Mouse (Mus musculus) hindbrain, embryonic 12.5 days (tissue): ENCODE measurements around the gene Tmed9. TPM values are rescaled to one million over a fixed set of nuclear protein-coding genes. Genes with fewer than 3 reads are reported as not detected.
"Not testable (repeated sequence)": the region's sequence is repeated elsewhere in the genome, so short reads cannot be mapped to it uniquely, and the experiment has no call there.

Experiments
- ATAC-seq: fragments of 200-750 bp; cut with Nextera tagmentation; 2 replicates; pipeline ENCODE4 v1.8.0; 2017; ENCODE audit warnings: moderate TSS enrichment; ENCODE audit not compliant: low FRiP score
- H3K27ac ChIP-seq: fragments of 300-500 bp; sonication (generic); 2 replicates; pipeline ENCODE4 v1.5.1; 2016; ENCODE audit warnings: mild to moderate bottlenecking
- H3K27me3 ChIP-seq: fragments of 300-500 bp; sonication (generic); 2 replicates; pipeline ENCODE4 v1.6.1; 2016; ENCODE audit warnings: mild to moderate bottlenecking
- H3K36me3 ChIP-seq: fragments of 300-500 bp; sonication (generic); 2 replicates; pipeline ENCODE4 v1.6.1; 2016; ENCODE audit warnings: mild to moderate bottlenecking
- H3K4me1 ChIP-seq: fragments of 300-500 bp; sonication (generic); 2 replicates; pipeline ENCODE4 v1.6.1; 2016
- H3K4me2 ChIP-seq: fragments of 300-500 bp; sonication (generic); replicated peaks from 2 replicates; pipeline ENCODE4 v1.6.1; 2016; ENCODE audit warnings: mild to moderate bottlenecking
- H3K4me3 ChIP-seq: fragments of 300-500 bp; sonication (generic); 2 replicates; pipeline ENCODE4 v1.5.1; 2016; ENCODE audit warnings: mild to moderate bottlenecking
- H3K9ac ChIP-seq: fragments of 300-500 bp; sonication (generic); 2 replicates; pipeline ENCODE4 v1.6.1; 2016; ENCODE audit warnings: mild to moderate bottlenecking, moderate library complexity
- H3K9me3 ChIP-seq: fragments of 300-500 bp; sonication (generic); replicated peaks from 2 replicates; pipeline ENCODE4 v1.6.1; 2016; ENCODE audit warnings: mild to moderate bottlenecking
- WGBS: fragments of 180-500 bp; shearing (Covaris S2); methylation state at CpG from one replicate; pipeline ENCODE4 v1.1.7; 2016; 5-methylcytosine and 5-hydroxymethylcytosine counted together
- polyA plus RNA-seq: library from polyadenylated mRNA; unstranded; fragments of >200 nt; fragmentation: Nextera tagmentation; extraction: Ambion mirVana; gene quantifications from 2 replicates; pipeline ENCODE4 v1.2.1, GENCODE M21; 2016

The Tmed9 gene
- polyA plus RNA-seq, 1 experiment from 2014 or later: 113 TPM

GRCm38 (mm10) chr13:55542891-55543290 is 30.6 kb upstream of the Tmed9 start:
- Histone ChIP-seq H3K4me1 (no peaks in the 10 kb centered on the region), H3K9me3 (no peaks in the 10 kb centered on the region), H3K27me3 (no peaks in the 10 kb centered on the region), H3K36me3 (peaks cover 99% of the 10 kb centered on the region), H3K4me3 (no peak overlapping the region), H3K27ac (no peak overlapping the region), H3K4me2 (no peak overlapping the region), H3K9ac (no peak overlapping the region)
- WGBS: 100% methylated on average over 4 of the region's 4 CpGs
- no peak for ATAC-seq

DNA sequence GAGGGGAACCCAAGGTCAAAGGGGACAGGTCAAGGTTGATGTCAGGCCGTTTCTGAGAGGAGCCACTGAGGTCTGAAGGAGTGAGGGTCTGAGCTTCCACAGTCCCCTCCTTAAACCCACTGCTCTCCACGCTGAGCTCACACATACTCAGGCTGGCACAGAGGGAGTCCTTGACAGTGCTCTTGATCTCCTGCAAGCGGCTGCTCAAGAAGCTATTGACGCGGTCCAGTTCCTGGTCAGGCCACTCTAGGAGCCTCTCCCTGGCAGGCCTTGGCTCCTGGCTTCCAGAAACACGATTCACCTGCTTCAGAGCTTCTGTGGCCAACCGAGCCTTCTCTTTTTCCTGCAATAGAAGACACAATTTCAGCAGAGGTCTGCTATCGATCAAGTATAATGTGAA is 30.1 kb upstream of the Tmed9 start:
- no peak overlapping the region for H3K4me3 ChIP-seq
- H3K9ac ChIP-seq: no peak overlapping the region
- WGBS: 92% methylated on average over 8 of the region's 8 CpGs
- no peaks in the 10 kb centered on the region for H3K9me3 ChIP-seq
- no peaks in the 10 kb centered on the region for H3K4me1 ChIP-seq
- ATAC-seq: no peak
- H3K4me2 ChIP-seq: no peak overlapping the region
- no peaks in the 10 kb centered on the region for H3K27me3 ChIP-seq
- no peak overlapping the region for H3K27ac ChIP-seq
- H3K36me3 ChIP-seq: peaks cover 100% of the 10 kb centered on the region

GRCm38 (mm10) chr13:55544792-55545191 is 28.7 kb upstream of the Tmed9 start:
- WGBS: 90% methylated on average over 6 of the region's 6 CpGs
- Histone ChIP-seq H3K9ac (no peak overlapping the region), H3K4me1 (no peaks in the 10 kb centered on the region), H3K9me3 (no peaks in the 10 kb centered on the region), H3K4me3 (no peak overlapping the region), H3K27me3 (no peaks in the 10 kb centered on the region), H3K36me3 (peaks cover 100% of the 10 kb centered on the region), H3K27ac (no peak overlapping the region), H3K4me2 (no peak overlapping the region)
- ATAC-seq: no peak

GRCm38 (mm10) chr13:55547916-55548315 is 25.6 kb upstream of the Tmed9 start:
- ATAC-seq: no peak
- Histone ChIP-seq H3K4me1 (no peaks in the 10 kb centered on the region), H3K27ac (no peak overlapping the region), H3K4me3 (no peak overlapping the region), H3K36me3 (peaks cover 94% of the 10 kb centered on the region), H3K27me3 (no peaks in the 10 kb centered on the region), H3K9ac (no peak overlapping the region), H3K9me3 (no peaks in the 10 kb centered on the region), H3K4me2 (no peak overlapping the region)
- 92% methylated on average over 2 of the region's 2 CpGs for WGBS

DNA sequence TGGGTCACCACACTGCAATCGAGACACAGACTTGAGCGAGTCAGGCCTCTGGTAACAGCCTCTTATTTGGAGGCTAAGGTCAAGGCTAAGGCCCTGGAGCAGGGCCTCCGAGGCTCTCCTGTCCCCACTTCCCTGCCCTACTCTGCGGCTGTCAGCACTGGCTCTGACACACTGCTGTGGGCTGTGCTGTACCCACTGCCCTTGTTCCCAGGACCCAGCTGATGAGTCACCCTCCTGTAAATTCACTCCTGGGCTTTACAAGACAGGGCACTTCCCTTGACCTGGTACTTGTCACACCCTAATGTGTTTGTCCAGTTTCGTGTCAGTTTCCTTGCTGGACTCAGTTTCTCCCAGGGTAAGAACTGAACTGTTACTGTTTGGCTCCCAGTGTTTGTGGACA is 25.1 kb upstream of the Tmed9 start:
- Histone ChIP-seq H3K27ac (no peak overlapping the region), H3K4me2 (no peak overlapping the region), H3K4me1 (no peaks in the 10 kb centered on the region), H3K9ac (no peak overlapping the region), H3K27me3 (no peaks in the 10 kb centered on the region), H3K9me3 (no peaks in the 10 kb centered on the region), H3K36me3 (peaks cover 94% of the 10 kb centered on the region), H3K4me3 (no peak overlapping the region)
- 89% methylated on average over 5 of the region's 5 CpGs for WGBS
- ATAC-seq: no peak

- H3K27me3 ChIP-seq: no peaks in the 10 kb centered on the region
- 95% methylated on average over 15 of the region's 15 CpGs for WGBS
These were observed 24.5 kb upstream of the Tmed9 start for GRCm38 (mm10) chr13:55549061-55549460.

DNA sequence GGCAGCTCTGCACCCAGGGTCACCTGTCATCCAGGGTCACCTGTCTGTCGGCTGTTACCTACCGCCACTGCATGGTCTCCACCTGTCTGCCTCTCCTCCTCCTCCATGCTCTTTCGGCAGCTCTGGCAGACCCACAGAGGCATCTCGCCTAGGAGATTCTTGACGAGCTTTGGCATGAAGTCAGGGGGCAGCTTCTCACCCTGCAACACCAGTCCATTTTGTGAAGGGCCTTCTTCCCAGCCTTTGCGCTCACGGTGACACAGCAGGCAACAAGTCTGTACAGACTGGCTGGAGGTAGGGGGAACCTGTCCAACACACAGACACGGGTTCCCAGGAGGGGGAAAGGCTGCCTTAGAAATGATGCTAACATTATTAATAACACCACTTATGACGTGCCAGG is 17.6 kb upstream of the Tmed9 start:
- H3K36me3 ChIP-seq: peaks cover 57% of the 10 kb centered on the region
- WGBS: 91% methylated on average over 9 of the region's 9 CpGs
- ATAC-seq: no peak

More at GRCm38 (mm10) chr13:55549061-55549460, 24.5 kb upstream of the Tmed9 start:
- Histone ChIP-seq H3K36me3 (peaks cover 94% of the 10 kb centered on the region), H3K9ac (no peak overlapping the region), H3K27ac (no peak overlapping the region), H3K4me3 (no peak overlapping the region), H3K4me1 (no peaks in the 10 kb centered on the region), H3K9me3 (no peaks in the 10 kb centered on the region), H3K4me2 (no peak overlapping the region)
- no peak for ATAC-seq

DNA sequence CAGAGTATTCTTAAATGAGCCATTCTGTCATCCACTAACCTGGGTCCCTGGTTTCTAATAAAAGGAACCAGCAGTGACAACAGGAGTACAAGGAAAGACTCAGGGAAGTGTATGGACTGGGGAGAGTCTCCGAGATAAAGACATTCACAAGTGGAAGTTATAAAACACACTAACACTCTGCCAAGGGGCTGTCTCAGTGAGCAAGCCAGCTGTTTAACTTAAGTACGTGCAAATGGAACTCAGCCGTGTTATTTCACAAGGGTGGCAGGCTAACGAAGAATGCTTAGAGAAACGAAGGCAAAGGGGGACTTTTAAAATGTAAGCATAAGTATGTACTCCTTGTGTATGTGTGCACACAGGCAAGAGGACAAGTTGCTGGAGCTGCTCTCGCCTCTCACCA is 16.0 kb upstream of the Tmed9 start:
- Histone ChIP-seq H3K4me1 (no peaks in the 10 kb centered on the region), H3K27me3 (no peaks in the 10 kb centered on the region), H3K4me3 (no peak overlapping the region), H3K4me2 (no peak overlapping the region), H3K36me3 (peaks cover 47% of the 10 kb centered on the region), H3K9me3 (no peaks in the 10 kb centered on the region), H3K27ac (no peak overlapping the region), H3K9ac (no peak overlapping the region)
- 96% methylated on average over 6 of the region's 6 CpGs for WGBS
- ATAC-seq: no peak

More for the DNA sequence above, 17.6 kb upstream of the Tmed9 start:
- Histone ChIP-seq H3K9me3 (no peaks in the 10 kb centered on the region), H3K9ac (no peak overlapping the region), H3K27ac (no peak overlapping the region), H3K27me3 (no peaks in the 10 kb centered on the region), H3K4me3 (no peak overlapping the region), H3K4me2 (no peak overlapping the region), H3K4me1 (no peaks in the 10 kb centered on the region)

DNA sequence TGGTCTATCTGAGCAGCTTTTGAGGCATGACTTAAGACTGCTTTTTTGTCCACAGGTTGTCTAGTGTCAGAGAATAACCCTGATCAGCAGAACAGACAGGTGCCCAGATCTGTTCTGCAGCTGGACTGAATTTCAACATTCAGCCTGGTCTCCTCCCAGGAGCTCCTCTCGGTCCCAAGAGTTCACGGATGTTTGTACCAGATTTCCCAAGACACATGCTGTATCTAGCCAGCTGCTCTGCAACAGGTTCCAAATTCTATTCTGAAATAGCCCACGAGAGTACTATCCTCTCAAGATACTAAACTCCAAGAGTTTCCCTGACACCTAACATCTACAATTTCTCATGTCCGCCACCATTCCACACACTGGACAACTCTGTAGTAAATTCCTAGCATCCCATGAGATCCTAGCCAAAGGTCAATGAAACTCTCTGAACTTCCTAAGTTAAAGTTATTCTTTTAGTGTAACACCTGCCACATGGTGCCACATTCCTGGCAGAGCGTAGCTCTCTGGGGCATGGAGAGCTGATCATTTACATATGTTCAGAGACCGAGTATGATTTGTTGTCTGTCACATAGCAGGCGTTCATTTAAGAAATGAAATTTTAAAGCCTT is 10.2 kb upstream of the Tmed9 start:
- H3K4me1 ChIP-seq: peaks cover 3% of the 10 kb centered on the region; the same call in 1 of the 2 replicates
- H3K36me3 ChIP-seq: peaks cover 23% of the 10 kb centered on the region
- H3K27me3 ChIP-seq: no peaks in the 10 kb centered on the region
- H3K9me3 ChIP-seq: no peaks in the 10 kb centered on the region
- no peak for ATAC-seq
- WGBS: 77% methylated on average over 7 of the region's 7 CpGs
- no peak overlapping the region for H3K4me2 ChIP-seq
- no peak overlapping the region for H3K4me3 ChIP-seq
- no peak overlapping the region for H3K27ac ChIP-seq
- no peak overlapping the region for H3K9ac ChIP-seq

- H3K27ac ChIP-seq: no peak overlapping the region
- H3K4me1 ChIP-seq: peaks cover 21% of the 10 kb centered on the region
- H3K36me3 ChIP-seq: peaks cover 20% of the 10 kb centered on the region
- WGBS: 85% methylated on average over 6 of the region's 6 CpGs
- H3K4me3 ChIP-seq: no peak overlapping the region
- H3K9ac ChIP-seq: no peak overlapping the region
- ATAC-seq: no peak
- no peak overlapping the region for H3K4me2 ChIP-seq
- H3K9me3 ChIP-seq: no peaks in the 10 kb centered on the region
- H3K27me3 ChIP-seq: no peaks in the 10 kb centered on the region
These were observed 6.5 kb upstream of the Tmed9 start for GRCm38 (mm10) chr13:55567001-55567400.

GRCm38 (mm10) chr13:55567949-55568348 is 5.6 kb upstream of the Tmed9 start:
- Histone ChIP-seq H3K9ac (no peak overlapping the region), H3K9me3 (no peaks in the 10 kb centered on the region), H3K4me2 (no peak overlapping the region), H3K27me3 (no peaks in the 10 kb centered on the region), H3K4me1 (peaks cover 25% of the 10 kb centered on the region), H3K27ac (no peak overlapping the region), H3K4me3 (no peak overlapping the region), H3K36me3 (peaks cover 19% of the 10 kb centered on the region)
- 94% methylated on average over 2 of the region's 2 CpGs for WGBS
- no peak for ATAC-seq

DNA sequence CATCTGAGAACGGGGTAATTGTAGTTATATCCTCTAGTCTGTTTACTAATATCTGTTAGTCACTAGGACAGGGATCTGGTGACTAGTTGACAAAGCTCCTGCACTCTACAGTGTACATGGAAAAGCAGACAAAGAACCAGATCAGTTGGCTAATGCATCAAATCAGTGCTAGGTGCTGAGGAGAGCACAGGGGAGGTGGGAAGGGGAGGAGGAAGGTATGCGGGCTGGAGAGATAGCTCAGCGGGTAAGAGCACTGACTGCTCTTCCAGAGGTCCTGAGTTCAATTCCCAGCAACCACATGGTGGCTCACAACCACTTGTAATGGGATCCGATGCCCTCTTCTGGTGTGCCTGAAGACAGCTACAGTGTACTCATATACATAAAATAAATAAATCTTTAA is 5.0 kb upstream of the Tmed9 start:
- not testable (repeated sequence) for H3K27me3 ChIP-seq, H3K27ac ChIP-seq, ATAC-seq, H3K4me3 ChIP-seq, H3K9me3 ChIP-seq, H3K4me2 ChIP-seq, H3K9ac ChIP-seq
- Histone ChIP-seq H3K4me1 (peaks cover 25% of the 10 kb centered on the region), H3K36me3 (peaks cover 17% of the 10 kb centered on the region)
- WGBS: 92% methylated on average over 4 of the region's 4 CpGs

DNA sequence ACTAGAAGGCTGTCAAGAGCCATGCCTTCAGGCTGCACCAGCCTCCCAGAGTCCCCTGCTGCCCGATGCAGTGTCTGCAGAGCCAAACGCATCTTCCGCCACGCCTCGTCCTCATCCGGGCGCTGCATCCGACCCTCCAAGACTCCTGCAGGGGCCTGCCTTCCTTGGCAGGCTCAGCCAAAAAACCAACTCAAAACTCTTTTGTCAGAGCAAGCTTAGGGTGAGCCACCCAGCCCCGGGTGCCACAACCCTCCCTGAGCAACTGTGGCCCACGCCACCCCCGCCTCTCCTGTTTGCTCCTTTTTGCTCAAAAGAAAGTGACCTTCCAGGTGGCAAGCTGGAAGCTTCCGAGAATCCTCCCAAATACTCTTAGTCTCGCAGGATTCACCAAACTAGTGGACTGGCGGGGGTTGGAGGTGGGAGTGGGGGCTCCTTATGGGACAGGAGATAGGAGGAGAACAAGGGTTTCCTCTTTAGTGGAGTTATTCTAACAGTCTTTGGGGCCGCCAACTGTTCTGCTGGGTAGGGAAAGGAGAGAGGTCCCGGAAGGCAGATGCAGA is 3.7 kb upstream of the Tmed9 start:
- Histone ChIP-seq H3K4me3 (peak overlapping the region; percentile 97), H3K4me2 (peak overlapping the region; percentile 95), H3K36me3 (peaks cover 12% of the 10 kb centered on the region; the same call in 1 of the 2 replicates), H3K27me3 (no peaks in the 10 kb centered on the region), H3K4me1 (peaks cover 25% of the 10 kb centered on the region), H3K27ac (peak overlapping the region; percentile 93), H3K9ac (peak overlapping the region; percentile 99), H3K9me3 (no peaks in the 10 kb centered on the region)
- no peak for ATAC-seq
- 7% methylated on average over 16 of the region's 16 CpGs for WGBS
